Mouse (Mus musculus): ENCODE measurements around the gene Olfr173. TPM values are rescaled to one million over a fixed set of nuclear protein-coding genes. Genes with fewer than 3 reads are reported as not detected.

The Olfr173 gene
- not detected in 2 replicates for polyA plus RNA-seq (2015; fragmentation: Nextera tagmentation; extraction: Ambion mirVana)

GRCm38 (mm10) chr16:58800168-58800567 is at the start of gene Olfr173:
TSS of gene Olfr173 (minus strand) at chr16:58800268.
- no peak for ATAC-seq (ENCODE audit: insufficient read depth)
- Histone ChIP-seq H3K4me2 (no peak within 1 kb of the TSS), H3K4me3 (replicated peaks) (no peak within 1 kb of the TSS), H3K4me1 (replicated peaks) (no peaks in the 10 kb centered on the region), H3K36me3 (replicated peaks) (no peaks in the 10 kb centered on the region), H3K9me3 (replicated peaks) (no peaks in the 10 kb centered on the region), H3K27ac (replicated peaks) (no peak within 1 kb of the TSS), H3K9ac (no peak within 1 kb of the TSS), H3K27me3 (no peaks in the 10 kb centered on the region)
- 37% methylated on average over 2 of the region's 2 CpGs for WGBS (ENCODE audit: insufficient replicate concordance)

GRCm38 (mm10) chr16:58826732-58827319 is 26.8 kb upstream of the Olfr173 start, which contains the start of gene Olfr175-ps1:
TSS of gene Olfr175-ps1 (minus strand) at chr16:58826782.
- no peaks in the 10 kb centered on the region for H3K4me1 ChIP-seq (replicated peaks)
- no peak within 1 kb of the TSS for H3K9ac ChIP-seq
- no peak within 1 kb of the TSS for H3K4me3 ChIP-seq (replicated peaks)
- H3K27ac ChIP-seq (replicated peaks) = no peak within 1 kb of the TSS
- no peak within 1 kb of the TSS for H3K4me2 ChIP-seq
- no peaks in the 10 kb centered on the region for H3K9me3 ChIP-seq (replicated peaks)
- WGBS (ENCODE audit: insufficient replicate concordance) = 54% methylated on average over 1 of the region's 1 CpGs
- no peaks in the 10 kb centered on the region for H3K27me3 ChIP-seq
- no peak for ATAC-seq (ENCODE audit: insufficient read depth)
- H3K36me3 ChIP-seq (replicated peaks) = no peaks in the 10 kb centered on the region

DNA sequence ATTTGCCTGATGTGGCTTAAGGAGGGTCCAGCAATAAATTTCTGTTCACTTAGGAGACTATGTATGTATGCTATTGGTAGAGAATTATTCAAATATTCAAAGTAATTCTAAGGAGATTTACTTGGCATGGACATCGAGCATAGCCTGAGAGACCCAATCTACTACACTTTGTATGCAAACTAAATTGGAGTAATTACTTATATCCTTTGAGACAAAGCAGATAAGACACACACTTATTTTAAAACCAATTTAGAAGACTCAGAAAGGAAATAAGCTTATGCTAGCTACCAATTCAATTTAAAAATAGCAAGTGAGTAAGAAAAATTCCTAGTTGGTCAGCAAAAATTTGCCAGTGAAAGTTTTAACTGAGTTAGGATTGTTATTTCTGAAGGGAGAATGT is 37.0 kb downstream of the Olfr173 start, which contains the start of gene Olfr172:
TSS of gene Olfr172 (minus strand) at position 101 of the 400 bp plus-strand sequence.
- Histone ChIP-seq H3K4me1 (replicated peaks) (no peaks in the 10 kb centered on the region), H3K27me3 (no peaks in the 10 kb centered on the region), H3K4me3 (replicated peaks) (no peak within 1 kb of the TSS), H3K9ac (no peak within 1 kb of the TSS), H3K9me3 (replicated peaks) (no peaks in the 10 kb centered on the region), H3K4me2 (no peak within 1 kb of the TSS), H3K27ac (replicated peaks) (no peak within 1 kb of the TSS), H3K36me3 (replicated peaks) (no peaks in the 10 kb centered on the region)
- WGBS (ENCODE audit: insufficient replicate concordance) = 55% methylated on average over 1 of the region's 1 CpGs
- no peak for ATAC-seq (ENCODE audit: insufficient read depth)

GRCm38 (mm10) chr16:58756191-58756590 is 43.9 kb downstream of the Olfr173 start:
- Histone ChIP-seq H3K4me2 (no peak overlapping the region), H3K4me3 (replicated peaks) (no peak overlapping the region), H3K9ac (no peak overlapping the region), H3K36me3 (replicated peaks) (no peaks in the 10 kb centered on the region), H3K27ac (replicated peaks) (no peak overlapping the region), H3K9me3 (replicated peaks) (no peaks in the 10 kb centered on the region), H3K27me3 (no peaks in the 10 kb centered on the region), H3K4me1 (replicated peaks) (no peaks in the 10 kb centered on the region)
- ATAC-seq (ENCODE audit: insufficient read depth) = no peak

GRCm38 (mm10) chr16:58751314-58751713 is 48.8 kb downstream of the Olfr173 start:
- Histone ChIP-seq H3K27me3 (no peaks in the 10 kb centered on the region), H3K4me1 (replicated peaks) (no peaks in the 10 kb centered on the region), H3K4me3 (replicated peaks) (no peak overlapping the region), H3K27ac (replicated peaks) (no peak overlapping the region), H3K9me3 (replicated peaks) (no peaks in the 10 kb centered on the region), H3K9ac (no peak overlapping the region), H3K4me2 (no peak overlapping the region), H3K36me3 (replicated peaks) (no peaks in the 10 kb centered on the region)
- WGBS (ENCODE audit: insufficient replicate concordance) = 14% methylated on average over 1 of the region's 1 CpGs
- ATAC-seq (ENCODE audit: insufficient read depth) = no peak

- Histone ChIP-seq H3K36me3 (replicated peaks) (no peaks in the 10 kb centered on the region), H3K27ac (replicated peaks) (no peak overlapping the region), H3K4me3 (replicated peaks) (no peak overlapping the region), H3K4me2 (no peak overlapping the region), H3K4me1 (replicated peaks) (no peaks in the 10 kb centered on the region), H3K27me3 (no peaks in the 10 kb centered on the region), H3K9me3 (replicated peaks) (no peaks in the 10 kb centered on the region), H3K9ac (no peak overlapping the region)
- ATAC-seq (ENCODE audit: insufficient read depth) = no peak
- 60% methylated on average over 4 of the region's 4 CpGs for WGBS (ENCODE audit: insufficient replicate concordance)
Observed at GRCm38 (mm10) chr16:58746715-58747114, 53.4 kb downstream of the Olfr173 start.

Small RNA genes within 50 kb of the gene (microRNA-seq; reads per million reads assigned to microRNA genes)
- not detected for gene Gm27564

Other genes with a start within 250 kb of the Olfr173 start
- gene Gm813, start 183.3 kb downstream of the Olfr173 start, polyA plus RNA-seq (2015; fragmentation: Nextera tagmentation; extraction: Ambion mirVana) = not detected in 2 replicates
- not detected in 2 replicates for gene E330017A01Rik, start 161.5 kb downstream of the Olfr173 start, polyA plus RNA-seq (2015; fragmentation: Nextera tagmentation; extraction: Ambion mirVana)
- gene Cpox, start 130.0 kb downstream of the Olfr173 start, polyA plus RNA-seq (2015; fragmentation: Nextera tagmentation; extraction: Ambion mirVana) = 496 and 576 TPM in 2 replicates
- gene Gpr15, start 81.2 kb downstream of the Olfr173 start, polyA plus RNA-seq (2015; fragmentation: Nextera tagmentation; extraction: Ambion mirVana) = 0.05 and 0.12 TPM in 2 replicates
- gene Cldnd1, start 72.4 kb downstream of the Olfr173 start, polyA plus RNA-seq (2015; fragmentation: Nextera tagmentation; extraction: Ambion mirVana) = 24.6 and 25.4 TPM in 2 replicates
- gene Olfr172, start 37.1 kb downstream of the Olfr173 start, polyA plus RNA-seq (2015; fragmentation: Nextera tagmentation; extraction: Ambion mirVana) = not detected in 2 replicates
- gene Olfr175-ps1, start 26.5 kb upstream of the Olfr173 start, polyA plus RNA-seq (2015; fragmentation: Nextera tagmentation; extraction: Ambion mirVana) = not detected in 2 replicates
- gene Olfr177, start 74.5 kb upstream of the Olfr173 start, polyA plus RNA-seq (2015; fragmentation: Nextera tagmentation; extraction: Ambion mirVana) = not detected in 2 replicates
- not detected in 2 replicates for gene Olfr178, start 91.8 kb upstream of the Olfr173 start, polyA plus RNA-seq (2015; fragmentation: Nextera tagmentation; extraction: Ambion mirVana)
- gene Olfr181, start 128.5 kb upstream of the Olfr173 start, polyA plus RNA-seq (2015; fragmentation: Nextera tagmentation; extraction: Ambion mirVana) = not detected in 2 replicates
- not detected in 2 replicates for gene Olfr180, start 129.1 kb upstream of the Olfr173 start, polyA plus RNA-seq (2015; fragmentation: Nextera tagmentation; extraction: Ambion mirVana)
- gene Olfr183, start 195.1 kb upstream of the Olfr173 start, polyA plus RNA-seq (2015; fragmentation: Nextera tagmentation; extraction: Ambion mirVana) = not detected in 2 replicates
- not detected in 2 replicates for gene Olfr186, start 230.0 kb upstream of the Olfr173 start, polyA plus RNA-seq (2015; fragmentation: Nextera tagmentation; extraction: Ambion mirVana)
- gene Olfr187, start 239.5 kb upstream of the Olfr173 start, polyA plus RNA-seq (2015; fragmentation: Nextera tagmentation; extraction: Ambion mirVana) = not detected in 2 replicates